12 mouse cellular contexts compared by ENCODE assay signal in genomic region chr10:22701485-22702315, GRCm38 (mm10). TPM values are rescaled to one million over a fixed set of nuclear protein-coding genes. Genes with fewer than 3 reads are reported as not detected.
A peak's percentile ranks its signal among the peaks of the same experiment; 100 is the strongest.
DNase-seq lines count a peak whose midpoint lies in the region; ATAC-seq and TF ChIP-seq lines count a peak whose summit lies in the region.
"Had no signal": no experiment of that assay in that cellular context is flagged by ENCODE, and none has a peak within 500 bp of the region (broad histone marks: within the 10 kb centered on the region; RNA-seq: fewer than 3 reads in every experiment).

No protein-coding gene starts in this region.

- intact Hi-C loops in gastrocnemius, adult 2 months (cut with DNase I): no loop called here

- ATAC-seq in forebrain, postnatal 0 days: peak; percentile 34
- no peak for ATAC-seq in intestine, postnatal 0 days

- peaks cover 2 to 14% of the 10 kb centered on the region in 2 experiments; a peak in 2 of 4 replicates for H3K36me3 ChIP-seq in MEL (ENCODE audit: control insufficient read depth in 1 of 2, insufficient read depth in 2 of 2, low read length in 2 of 2)
- H3K36me3 ChIP-seq in forebrain, postnatal 0 days (ENCODE audit: insufficient read depth): peaks cover 30% of the 10 kb centered on the region
- peaks cover 16% of the 10 kb centered on the region for H3K36me3 ChIP-seq in intestine, postnatal 0 days (ENCODE audit: control insufficient read depth, insufficient read depth)

- H3K9me3 ChIP-seq in MEL (replicated peaks; ENCODE audit: insufficient read depth, low read length): no peaks in the 10 kb centered on the region
- no peaks in the 10 kb centered on the region for H3K9me3 ChIP-seq in forebrain, postnatal 0 days (ENCODE audit: low read length)
- no peaks in the 10 kb centered on the region for H3K9me3 ChIP-seq in intestine, postnatal 0 days (ENCODE audit: control insufficient read depth)

- no peak for TF ChIP-seq CTCF in gastrocnemius, adult 2 months (IDR thresholded peaks at IDR 0.05)
- TF ChIP-seq CTCF in MEL (IDR thresholded peaks at IDR 0.05 in 2 of 3, conservative IDR thresholded peaks at IDR 0.05 in 1 of 3; ENCODE audit: control insufficient read depth in 1 of 3, insufficient read depth in 1 of 3, low read depth in 2 of 3, low read length in 3 of 3, poor library complexity in 1 of 3, severe bottlenecking in 1 of 3): no peak
- no peak for TF ChIP-seq CTCF in forebrain, postnatal 0 days (IDR thresholded peaks at IDR 0.05; ENCODE audit: low read depth)
- TF ChIP-seq CTCF in intestine, postnatal 0 days (IDR thresholded peaks at IDR 0.05; ENCODE audit: low read depth): no peak

- DNase-seq in gastrocnemius, adult 2 months: no peak
- DNase-seq in gastrocnemius, postnatal 25 days: no peak
- DNase-seq in MEL (ENCODE audit: low read depth, low spot score): no peak
- peak; percentile 69 for DNase-seq in cerebellum, adult 11-12 months
- peak; percentile 33 for DNase-seq in forebrain, postnatal 0 days
- no peak for DNase-seq in thymus, postnatal 14 days
- DNase-seq in kidney, adult 8-10 months: no peak
- DNase-seq: heart, postnatal 36 days; lung, postnatal 14 days; right cerebral cortex, postnatal 4 days had no signal

- TF ChIP-seq EP300 in MEL (IDR thresholded peaks at IDR 0.05; ENCODE audit: low read depth in 1 of 2, low read length in 2 of 2): no peak

- no peaks in the 10 kb centered on the region for H3K79me2 ChIP-seq in MEL (ENCODE audit: control insufficient read depth, insufficient read depth, low read length, poor library complexity)

- peak overlapping the region; percentile 40 for H3K27ac ChIP-seq in gastrocnemius, adult 2 months
- no peak overlapping the region for H3K27ac ChIP-seq in MEL (ENCODE audit: control insufficient read depth, low read depth, low read length)
- H3K27ac ChIP-seq in forebrain, postnatal 0 days (ENCODE audit: low read depth, low read length): peak overlapping the region; percentile 67
- no peak overlapping the region for H3K27ac ChIP-seq in intestine, postnatal 0 days (ENCODE audit: low read depth, low read length)

- peaks cover 0 to 5% of the 10 kb centered on the region in 2 experiments; a peak in 2 of 4 replicates for H3K4me1 ChIP-seq in MEL (ENCODE audit: control insufficient read depth in 1 of 2, insufficient read depth in 2 of 2, low read length in 2 of 2)
- peaks cover 7% of the 10 kb centered on the region; the same call in 1 of the 2 replicates for H3K4me1 ChIP-seq in forebrain, postnatal 0 days (ENCODE audit: insufficient read depth)
- H3K4me1 ChIP-seq in intestine, postnatal 0 days (replicated peaks; ENCODE audit: control insufficient read depth, insufficient read depth, low read length): 0 out of 2 replicates have a peak, but pooled peaks cover 2% of the 10 kb centered on the region

- H3K4me3 ChIP-seq in gastrocnemius, adult 2 months: no peak overlapping the region
- H3K4me3 ChIP-seq in MEL (ENCODE audit: control insufficient read depth in 1 of 2, insufficient read depth in 1 of 2, low read depth in 2 of 2, low read length in 2 of 2): no peak overlapping the region
- no peak overlapping the region for H3K4me3 ChIP-seq in forebrain, postnatal 0 days (ENCODE audit: low read depth, low read length)
- no peak overlapping the region for H3K4me3 ChIP-seq in intestine, postnatal 0 days (ENCODE audit: low read depth, low read length)

- H3K9ac ChIP-seq in MEL (ENCODE audit: control insufficient read depth, low read depth, low read length, poor library complexity, severe bottlenecking): no peak overlapping the region
- H3K9ac ChIP-seq in forebrain, postnatal 0 days: no peak overlapping the region
- H3K9ac ChIP-seq in intestine, postnatal 0 days (ENCODE audit: low read depth, low read length): no peak overlapping the region

- TF ChIP-seq RAD21 in MEL (IDR thresholded peaks at IDR 0.05; ENCODE audit: low read depth, low read length): no peak

- H3K27me3 ChIP-seq in MEL (ENCODE audit: control insufficient read depth in 1 of 2, insufficient read depth in 2 of 2, low read length in 2 of 2): no peaks in the 10 kb centered on the region
- H3K27me3 ChIP-seq in forebrain, postnatal 0 days (ENCODE audit: insufficient read depth, low read length): no peaks in the 10 kb centered on the region
- H3K27me3 ChIP-seq in intestine, postnatal 0 days (replicated peaks; ENCODE audit: control insufficient read depth, insufficient read depth, low read length): no peaks in the 10 kb centered on the region

- H3K4me2 ChIP-seq in forebrain, postnatal 0 days (ENCODE audit: low read depth): no peak overlapping the region
- H3K4me2 ChIP-seq in intestine, postnatal 0 days (replicated peaks; ENCODE audit: low read depth): no peak overlapping the region
- H3K4me2 ChIP-seq: liver, embryonic 11.5 days had no signal

- no peak for TF ChIP-seq POLR2A in MEL (IDR thresholded peaks at IDR 0.05; ENCODE audit: control insufficient read depth in 1 of 2, insufficient read depth in 1 of 2, low read depth in 1 of 2, low read length in 2 of 2, poor library complexity in 1 of 2)

- 59% methylated on average over 12 of the region's 12 CpGs for WGBS in forebrain, postnatal 0 days
- WGBS in intestine, postnatal 0 days: 72% methylated on average over 12 of the region's 12 CpGs

TF ChIP-seq in MEL, 35 proteins besides CTCF, POLR2A, EP300 and RAD21:
- TF ChIP-seq CHD1 (IDR thresholded peaks at IDR 0.05; ENCODE audit: low read depth, low read length) (no peak), SIN3A (IDR thresholded peaks at IDR 0.05; ENCODE audit: low read length) (no peak), POLR2AphosphoS2 (IDR thresholded peaks at IDR 0.05; ENCODE audit: low read length) (peak; percentile 59; the same call in 1 of the 2 replicates)

RNA-seq across cellular contexts. Expression of gene Tbpl1, which starts 30.0 kb away (rescaled TPM):
- total RNA-seq in gastrocnemius, adult 2 months (2021): 10 to 100 TPM; 16.0 to 22.6 TPM
- 10 to 100 TPM; 17.0 to 22.9 TPM for total RNA-seq in gastrocnemius, postnatal 25 days (2021)
- total RNA-seq in MEL (2012; rRNA removed): 36.6 and 47.1 TPM in 2 replicates
- polyA plus RNA-seq in MEL (2012; ENCODE audit: insufficient read depth in 1 of 2, insufficient read length in 2 of 2, low read depth in 1 of 2, low replicate concordance in 2 of 2, missing spikeins in 1 of 2): 10 to 100 TPM in 1 of 2 experiments, not detected in 1; 41.8 TPM
- 47.7 and 60.0 TPM in 2 replicates for total RNA-seq in forebrain, postnatal 0 days (2014; rRNA removed)
- polyA plus RNA-seq in forebrain, postnatal 0 days (2015; fragmentation: Nextera tagmentation; extraction: Ambion mirVana): 55.1 and 70.9 TPM in 2 replicates
- 36.2 and 37.0 TPM in 2 replicates for polyA plus RNA-seq in intestine, postnatal 0 days (2015; fragmentation: Nextera tagmentation; extraction: Ambion mirVana)

RNA-seq across cellular contexts. Expression of gene Slc2a12, which starts 56.9 kb away (rescaled TPM):
- total RNA-seq in gastrocnemius, adult 2 months (2021): 10 to 100 TPM; 13.3 to 13.8 TPM
- 10 to 100 TPM in 1 of 2 experiments, 1 to 10 TPM in 1; 9.9 to 11.6 TPM for total RNA-seq in gastrocnemius, postnatal 25 days (2021)
- 0.26 and 0.35 TPM in 2 replicates for total RNA-seq in MEL (2012; rRNA removed)
- under 1 TPM in 1 of 2 experiments, not detected in 1; 0.01 TPM for polyA plus RNA-seq in MEL (2012; ENCODE audit: insufficient read depth in 1 of 2, insufficient read length in 2 of 2, low read depth in 1 of 2, low replicate concordance in 2 of 2, missing spikeins in 1 of 2)
- total RNA-seq in forebrain, postnatal 0 days (2014; rRNA removed): 5.5 and 7.3 TPM in 2 replicates
- polyA plus RNA-seq in forebrain, postnatal 0 days (2015; fragmentation: Nextera tagmentation; extraction: Ambion mirVana): 4.6 and 6.6 TPM in 2 replicates
- polyA plus RNA-seq in intestine, postnatal 0 days (2015; fragmentation: Nextera tagmentation; extraction: Ambion mirVana): 0.27 and 0.30 TPM in 2 replicates

Comparison
In these comparisons a context has a peak if more than half of its experiments do, and no peak if none do; other contexts are left out.
1. DNase-seq: peak in cerebellum, adult 11-12 months (single experiment) and forebrain, postnatal 0 days (single experiment); none in gastrocnemius, adult 2 months (single experiment), gastrocnemius, postnatal 25 days (single experiment), MEL (single experiment), thymus, postnatal 14 days (single experiment) and kidney, adult 8-10 months (0 of 2).
2. H3K27ac ChIP-seq: peak in gastrocnemius, adult 2 months (single experiment) and forebrain, postnatal 0 days (single experiment); none in MEL (single experiment) and intestine, postnatal 0 days (single experiment).